Mouse (Mus musculus) forebrain, embryonic 12.5 days (tissue): ENCODE measurements around the gene Tspan6. TPM values are rescaled to one million over a fixed set of nuclear protein-coding genes. Genes with fewer than 3 reads are reported as not detected.
A peak's percentile ranks its signal among the peaks of the same experiment; 100 is the strongest.

Experiments
- ATAC-seq: fragments of 200-750 bp; cut with Nextera tagmentation; 2 replicates; pipeline ENCODE4 v1.8.0; 2017; ENCODE audit warnings: moderate TSS enrichment; ENCODE audit not compliant: low FRiP score
- H3K27ac ChIP-seq: fragments of 300-500 bp; sonication (generic); 2 replicates; pipeline ENCODE4 v1.5.1; 2016; ENCODE audit warnings: mild to moderate bottlenecking
- H3K27me3 ChIP-seq: fragments of 300-500 bp; sonication (generic); 2 replicates; pipeline ENCODE4 v1.6.1; 2016; ENCODE audit warnings: mild to moderate bottlenecking
- H3K36me3 ChIP-seq: fragments of 300-500 bp; sonication (generic); replicated peaks from 2 replicates; pipeline ENCODE4 v1.6.1; 2016; ENCODE audit warnings: mild to moderate bottlenecking
- H3K4me1 ChIP-seq: fragments of 300-500 bp; sonication (generic); 2 replicates; pipeline ENCODE4 v1.6.1; 2016
- H3K4me2 ChIP-seq: fragments of 300-500 bp; sonication (generic); 2 replicates; pipeline ENCODE4 v1.6.1; 2016; ENCODE audit warnings: mild to moderate bottlenecking, moderate library complexity
- H3K4me3 ChIP-seq: fragments of 300-500 bp; sonication (generic); replicated peaks from 2 replicates; pipeline ENCODE4 v1.5.1; 2016; ENCODE audit warnings: mild to moderate bottlenecking
- H3K9ac ChIP-seq: fragments of 300-500 bp; sonication (generic); 2 replicates; pipeline ENCODE4 v1.6.1; 2016; ENCODE audit warnings: mild to moderate bottlenecking
- H3K9me3 ChIP-seq: fragments of 300-500 bp; sonication (generic); 2 replicates; pipeline ENCODE4 v1.6.1; 2016
- WGBS: fragments of 180-500 bp; shearing (Covaris S2); methylation state at CpG from one replicate; pipeline ENCODE4 v1.1.7; 2016; 5-methylcytosine and 5-hydroxymethylcytosine counted together
- polyA plus RNA-seq: library from polyadenylated mRNA; unstranded; fragments of >200 nt; fragmentation: Nextera tagmentation; extraction: Ambion mirVana; gene quantifications from 2 replicates; pipeline ENCODE4 v1.2.1, GENCODE M21; 2016

The Tspan6 gene
- 212 TPM in 2 replicates for polyA plus RNA-seq

GRCm38 (mm10) chrX:133898014-133898542 lies at the start of gene Tspan6:
Gene Tspan6 (minus strand): TSS chrX:133898429.
- Histone ChIP-seq H3K9ac (peak within 1 kb of the TSS; percentile 70), H3K4me3 (peak within 1 kb of the TSS; percentile 55), H3K4me2 (peak within 1 kb of the TSS; percentile 52), H3K36me3 (peaks cover 14% of the 10 kb centered on the region), H3K27me3 (0 out of 2 replicates have a peak, but pooled peaks cover 5% of the 10 kb centered on the region), H3K27ac (peak within 1 kb of the TSS; percentile 42; the same call in 1 of the 2 replicates), H3K9me3 (no peaks in the 10 kb centered on the region), H3K4me1 (no peaks in the 10 kb centered on the region)
- ATAC-seq: peak; percentile 96
- WGBS: 29% methylated on average over 33 of the region's 33 CpGs

- H3K4me3 ChIP-seq: no peak overlapping the region
- H3K36me3 ChIP-seq: no peaks in the 10 kb centered on the region
- WGBS: 38% methylated on average over 3 of the region's 3 CpGs
- no peaks in the 10 kb centered on the region for H3K4me1 ChIP-seq
- no peak overlapping the region for H3K27ac ChIP-seq
- H3K9me3 ChIP-seq: no peaks in the 10 kb centered on the region
- peaks cover 25% of the 10 kb centered on the region; the same call in 1 of the 2 replicates for H3K27me3 ChIP-seq
- no peak overlapping the region for H3K9ac ChIP-seq
- peak; percentile 33; the same call in 1 of the 2 replicates for ATAC-seq
- no peak overlapping the region for H3K4me2 ChIP-seq
Measured at GRCm38 (mm10) chrX:133947427-133947826, 49.2 kb upstream of the Tspan6 start.

GRCm38 (mm10) chrX:133939561-133939960 lies 41.3 kb upstream of the Tspan6 start:
- Histone ChIP-seq H3K9me3 (no peaks in the 10 kb centered on the region), H3K4me2 (no peak overlapping the region), H3K27me3 (0 out of 2 replicates have a peak, but pooled peaks cover 22% of the 10 kb centered on the region), H3K27ac (no peak overlapping the region), H3K4me1 (no peaks in the 10 kb centered on the region), H3K4me3 (no peak overlapping the region), H3K36me3 (no peaks in the 10 kb centered on the region), H3K9ac (no peak overlapping the region)
- 33% methylated on average over 1 of the region's 1 CpGs for WGBS
- no peak for ATAC-seq

- Histone ChIP-seq H3K36me3 (no peaks in the 10 kb centered on the region), H3K27me3 (0 out of 2 replicates have a peak, but pooled peaks cover 16% of the 10 kb centered on the region), H3K4me1 (no peaks in the 10 kb centered on the region), H3K27ac (no peak overlapping the region), H3K9me3 (no peaks in the 10 kb centered on the region), H3K9ac (no peak overlapping the region), H3K4me2 (no peak overlapping the region), H3K4me3 (no peak overlapping the region)
- no peak for ATAC-seq
- 92% methylated on average over 4 of the region's 4 CpGs for WGBS
Measured at GRCm38 (mm10) chrX:133936605-133937225, 38.5 kb upstream of the Tspan6 start.

DNA sequence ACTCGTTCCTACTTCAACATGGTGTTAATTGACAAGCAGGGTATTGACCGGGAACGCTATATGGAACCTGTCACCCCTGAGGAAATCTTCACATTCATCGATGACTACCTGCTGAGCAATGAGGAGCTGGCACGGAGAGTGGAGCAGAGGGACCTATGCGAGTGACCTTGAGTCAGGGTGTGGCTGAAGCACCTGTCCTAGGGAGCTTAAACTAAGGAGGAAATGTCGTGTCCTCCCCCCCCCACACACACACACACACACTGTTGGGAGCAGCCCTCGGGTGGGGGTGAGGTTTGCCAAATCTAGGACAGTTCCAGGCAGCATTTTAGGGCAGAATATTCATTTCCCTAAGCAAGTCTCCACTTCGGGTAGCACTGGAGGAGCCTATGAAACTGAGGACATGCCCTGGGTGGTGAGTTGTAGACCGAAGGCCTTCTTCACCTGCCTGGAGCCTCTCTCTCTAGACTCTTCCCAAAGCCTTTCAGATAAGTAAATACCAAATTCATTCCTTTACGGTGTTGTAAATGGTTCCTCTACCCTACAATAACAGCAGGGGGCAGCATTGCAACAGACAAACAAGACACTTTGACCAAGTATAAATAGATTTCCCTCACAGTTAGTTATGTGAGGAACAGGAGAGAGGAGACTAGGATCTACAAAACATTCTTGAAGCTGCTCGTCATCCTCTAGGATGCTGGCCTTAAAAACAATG lies 33.2 kb upstream of the Tspan6 start:
- H3K27ac ChIP-seq: no peak overlapping the region
- H3K27me3 ChIP-seq: peaks cover 9% of the 10 kb centered on the region; the same call in 1 of the 2 replicates
- H3K36me3 ChIP-seq: no peaks in the 10 kb centered on the region
- H3K9me3 ChIP-seq: no peaks in the 10 kb centered on the region
- no peak for ATAC-seq
- H3K4me2 ChIP-seq: no peak overlapping the region
- no peak overlapping the region for H3K9ac ChIP-seq
- 68% methylated on average over 12 of the region's 12 CpGs for WGBS
- H3K4me3 ChIP-seq: no peak overlapping the region
- H3K4me1 ChIP-seq: no peaks in the 10 kb centered on the region

GRCm38 (mm10) chrX:133926760-133927159 lies 28.5 kb upstream of the Tspan6 start:
- 85% methylated on average over 5 of the region's 5 CpGs for WGBS
- Histone ChIP-seq H3K9me3 (no peaks in the 10 kb centered on the region), H3K9ac (no peak overlapping the region), H3K27me3 (peaks cover 5% of the 10 kb centered on the region; the same call in 1 of the 2 replicates), H3K4me3 (no peak overlapping the region), H3K4me2 (no peak overlapping the region), H3K36me3 (no peaks in the 10 kb centered on the region), H3K27ac (no peak overlapping the region), H3K4me1 (no peaks in the 10 kb centered on the region)
- ATAC-seq: no peak

DNA sequence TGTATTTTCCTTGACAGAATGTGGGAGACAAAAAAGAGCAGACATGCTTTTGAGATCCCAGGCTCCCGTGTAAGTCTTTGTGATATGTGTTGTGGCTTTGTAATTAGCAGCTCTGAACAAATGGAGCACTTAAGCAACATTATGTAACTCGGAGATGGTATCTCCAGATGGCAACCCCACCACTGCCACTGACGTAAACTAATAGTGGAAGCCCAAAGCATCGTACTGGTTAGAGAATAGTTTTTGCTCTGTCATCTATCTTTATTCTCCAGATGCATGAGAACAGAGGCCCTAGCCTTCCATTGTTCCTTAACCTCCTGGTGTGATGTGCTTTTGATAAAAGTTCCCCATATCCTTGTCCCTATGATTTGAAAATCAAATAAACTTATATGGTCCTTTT lies 23.0 kb upstream of the Tspan6 start:
- WGBS: 68% methylated on average over 4 of the region's 4 CpGs
- ATAC-seq: no peak
- 0 out of 2 replicates have a peak, but pooled peaks cover 3% of the 10 kb centered on the region for H3K27me3 ChIP-seq

DNA sequence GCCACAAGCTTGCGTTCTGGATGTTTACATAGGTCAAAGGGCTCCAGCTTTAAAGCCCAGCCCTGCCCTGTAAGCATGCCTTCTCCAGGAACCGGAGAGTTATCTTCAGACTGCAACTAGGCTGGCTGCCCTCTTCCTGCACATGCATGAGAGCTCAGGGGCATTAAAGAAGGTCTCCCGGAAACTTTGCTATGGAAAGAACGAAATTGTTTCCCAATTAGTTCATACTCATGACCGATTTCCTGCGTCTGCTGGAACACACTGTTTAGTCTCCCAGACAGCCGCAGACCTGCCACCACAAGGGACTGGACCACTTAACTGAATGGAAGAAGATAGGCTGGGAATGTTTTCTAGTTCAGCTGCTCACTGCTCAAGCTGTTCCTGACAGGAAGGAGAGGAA lies 16.0 kb upstream of the Tspan6 start:
- Histone ChIP-seq H3K4me3 (no peak overlapping the region), H3K36me3 (no peaks in the 10 kb centered on the region), H3K9me3 (no peaks in the 10 kb centered on the region), H3K27me3 (peaks cover 11% of the 10 kb centered on the region; the same call in 1 of the 2 replicates), H3K9ac (no peak overlapping the region), H3K27ac (no peak overlapping the region), H3K4me1 (no peaks in the 10 kb centered on the region), H3K4me2 (no peak overlapping the region)
- 76% methylated on average over 7 of the region's 7 CpGs for WGBS
- no peak for ATAC-seq

More for the DNA sequence above, 23.0 kb upstream of the Tspan6 start:
- Histone ChIP-seq H3K9me3 (no peaks in the 10 kb centered on the region), H3K36me3 (no peaks in the 10 kb centered on the region), H3K27ac (no peak overlapping the region), H3K4me3 (no peak overlapping the region), H3K4me1 (no peaks in the 10 kb centered on the region), H3K9ac (no peak overlapping the region), H3K4me2 (no peak overlapping the region)

DNA sequence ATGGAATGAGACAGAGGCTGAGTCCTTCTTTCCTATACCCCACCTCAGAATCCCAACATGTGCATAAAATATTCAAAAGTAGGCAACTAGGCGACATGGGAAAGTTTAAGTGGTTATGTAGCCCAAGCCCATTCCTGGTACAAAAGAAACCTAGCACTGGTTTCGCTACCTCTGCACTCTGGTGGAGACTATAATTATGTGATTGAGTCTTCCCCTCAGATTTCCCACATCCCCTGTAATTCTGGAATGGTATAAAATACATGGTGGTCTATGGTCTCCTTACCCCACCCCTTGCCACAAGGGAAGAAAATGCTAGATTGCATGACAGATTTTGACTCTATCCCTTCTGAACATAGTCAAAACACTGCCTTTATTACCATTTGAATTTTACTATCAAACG lies 14.8 kb upstream of the Tspan6 start:
- 93% methylated on average over 3 of the region's 3 CpGs for WGBS
- no peak for ATAC-seq
- no peak overlapping the region for H3K27ac ChIP-seq
- no peak overlapping the region for H3K4me2 ChIP-seq
- no peak overlapping the region for H3K9ac ChIP-seq
- peaks cover 11% of the 10 kb centered on the region; the same call in 1 of the 2 replicates for H3K27me3 ChIP-seq
- H3K9me3 ChIP-seq: no peaks in the 10 kb centered on the region
- H3K4me1 ChIP-seq: no peaks in the 10 kb centered on the region
- H3K36me3 ChIP-seq: no peaks in the 10 kb centered on the region
- H3K4me3 ChIP-seq: no peak overlapping the region

GRCm38 (mm10) chrX:133911397-133912103 lies 13.3 kb upstream of the Tspan6 start:
- Histone ChIP-seq H3K9me3 (no peaks in the 10 kb centered on the region), H3K36me3 (no peaks in the 10 kb centered on the region), H3K27me3 (peaks cover 8% of the 10 kb centered on the region; the same call in 1 of the 2 replicates), H3K4me1 (no peaks in the 10 kb centered on the region), H3K4me3 (no peak overlapping the region), H3K4me2 (no peak overlapping the region), H3K27ac (no peak overlapping the region), H3K9ac (no peak overlapping the region)
- 33% methylated on average over 10 of the region's 10 CpGs for WGBS
- no peak for ATAC-seq

DNA sequence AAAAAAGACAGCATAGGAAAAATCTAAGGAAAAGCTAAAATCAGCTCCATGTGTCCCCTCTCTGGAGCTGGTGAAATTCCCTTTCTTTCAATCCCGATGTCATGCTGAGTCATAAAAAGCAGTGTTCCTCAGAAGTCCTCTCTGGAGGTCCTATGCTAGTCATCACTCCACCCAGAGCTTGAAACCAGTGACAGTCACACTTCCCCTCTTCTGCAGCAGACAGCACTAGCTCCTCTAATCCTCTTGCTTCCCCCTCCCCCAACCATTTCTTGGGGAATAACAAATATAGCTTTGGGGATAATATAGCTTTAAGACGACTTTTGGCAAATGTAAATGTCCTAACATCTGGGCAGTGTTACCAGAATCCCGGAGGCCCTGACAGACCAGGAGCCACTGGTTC lies 10.0 kb upstream of the Tspan6 start, which contains the start of gene Srpx2:
Gene Srpx2, plus strand, starts transcription at position 166 of the 400 bp plus-strand sequence.
- no peaks in the 10 kb centered on the region for H3K36me3 ChIP-seq
- no peak within 1 kb of the TSS for H3K9ac ChIP-seq
- no peaks in the 10 kb centered on the region for H3K9me3 ChIP-seq
- H3K4me1 ChIP-seq: no peaks in the 10 kb centered on the region
- no peak for ATAC-seq
- peaks cover 8% of the 10 kb centered on the region; the same call in 1 of the 2 replicates for H3K27me3 ChIP-seq
- H3K27ac ChIP-seq: no peak within 1 kb of the TSS
- WGBS: 50% methylated on average over 3 of the region's 3 CpGs
- H3K4me2 ChIP-seq: no peak within 1 kb of the TSS
- no peak within 1 kb of the TSS for H3K4me3 ChIP-seq

DNA sequence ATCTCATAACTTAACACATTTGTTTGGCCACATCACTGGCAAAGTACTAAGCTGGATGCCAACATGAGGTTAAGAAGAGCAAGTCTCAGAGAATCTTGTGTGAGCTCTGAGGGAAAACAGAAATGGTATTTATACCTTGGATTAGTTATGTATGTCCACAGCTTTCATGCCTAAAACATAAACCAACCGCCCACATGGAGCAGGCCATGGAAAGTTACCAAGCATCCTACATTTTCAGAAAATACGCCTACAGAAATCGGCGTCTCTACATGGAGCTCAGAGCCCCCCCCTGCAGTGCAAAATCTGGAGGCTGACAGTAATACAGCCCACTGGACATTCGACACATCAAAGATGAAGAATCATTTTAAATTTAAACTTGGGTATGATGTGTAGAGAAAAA lies 10.1 kb downstream of the Tspan6 start:
- 92% methylated on average over 5 of the region's 5 CpGs for WGBS
- H3K36me3 ChIP-seq: 0 out of 2 replicates have a peak, but pooled peaks cover 9% of the 10 kb centered on the region
- H3K4me1 ChIP-seq: no peaks in the 10 kb centered on the region

More for the DNA sequence above, 10.1 kb downstream of the Tspan6 start:
- H3K9ac ChIP-seq: no peak overlapping the region
- H3K4me3 ChIP-seq: no peak overlapping the region
- H3K4me2 ChIP-seq: no peak overlapping the region
- H3K27me3 ChIP-seq: no peaks in the 10 kb centered on the region
- no peaks in the 10 kb centered on the region for H3K9me3 ChIP-seq
- ATAC-seq: no peak
- H3K27ac ChIP-seq: no peak overlapping the region
